Mouse (Mus musculus): ENCODE results near the gene Zranb3.

The Zranb3 gene

DNA sequence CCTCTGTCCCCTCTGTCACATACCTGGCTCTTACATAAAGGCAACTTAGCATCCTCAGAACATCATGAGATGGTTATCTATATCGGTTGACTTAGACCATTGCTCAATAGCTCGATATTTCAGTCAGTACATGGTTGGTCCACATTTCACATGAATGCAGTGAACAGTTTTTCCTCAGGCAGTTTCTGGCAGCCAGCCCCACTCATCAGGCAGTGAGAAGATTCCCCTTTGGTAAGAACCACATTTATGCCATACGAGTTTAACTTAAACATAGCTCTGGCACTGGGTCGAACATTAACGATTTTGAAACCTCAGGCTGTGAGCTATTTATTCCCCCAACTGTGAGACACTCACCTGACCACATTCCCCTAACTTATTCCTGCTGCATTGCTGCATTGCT lies 154.1 kb downstream of the Zranb3 start:
- in situ Hi-C loops (cut with MboI; ENCODE audit: unreplicated experiment in 2 of 2), result loop anchor here (25.0 kb wide), 1 partner anchor 189 kb away; no protein-coding TSS in a partner anchor

DNA sequence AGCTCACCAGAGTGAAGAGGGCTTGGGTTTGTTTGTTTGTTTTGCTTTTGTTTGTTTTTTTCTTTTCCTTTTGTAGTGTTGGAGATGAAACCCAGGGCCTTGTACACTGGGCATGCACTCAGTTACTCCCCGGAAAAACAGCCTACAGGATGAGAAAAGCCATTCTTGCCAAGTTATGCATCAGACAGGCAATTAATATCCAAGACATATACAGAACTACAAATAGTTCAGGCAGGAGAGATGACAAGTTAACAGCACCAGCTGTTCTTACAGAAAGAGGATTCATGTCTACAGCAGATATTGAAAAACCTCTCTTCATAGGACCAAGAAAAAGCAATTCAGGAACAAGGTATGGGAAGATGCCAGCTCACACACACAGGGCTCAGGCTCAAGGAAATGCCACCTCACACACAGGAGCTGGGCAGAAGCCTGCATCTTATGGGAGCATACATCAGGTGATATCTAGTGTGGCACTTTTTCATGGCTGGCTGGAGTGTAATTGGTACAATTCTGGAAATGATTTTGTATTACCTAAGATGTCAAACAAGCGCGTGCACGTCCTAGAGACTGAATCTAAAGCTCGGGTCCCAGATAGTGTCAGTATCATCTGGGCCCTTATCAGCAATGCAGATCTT lies 156.1 kb downstream of the Zranb3 start:
- in situ Hi-C loops (cut with MboI; ENCODE audit: unreplicated experiment in 2 of 2), result loop anchor here (25.0 kb wide), 1 partner anchor 191 kb away; no protein-coding TSS in a partner anchor

DNA sequence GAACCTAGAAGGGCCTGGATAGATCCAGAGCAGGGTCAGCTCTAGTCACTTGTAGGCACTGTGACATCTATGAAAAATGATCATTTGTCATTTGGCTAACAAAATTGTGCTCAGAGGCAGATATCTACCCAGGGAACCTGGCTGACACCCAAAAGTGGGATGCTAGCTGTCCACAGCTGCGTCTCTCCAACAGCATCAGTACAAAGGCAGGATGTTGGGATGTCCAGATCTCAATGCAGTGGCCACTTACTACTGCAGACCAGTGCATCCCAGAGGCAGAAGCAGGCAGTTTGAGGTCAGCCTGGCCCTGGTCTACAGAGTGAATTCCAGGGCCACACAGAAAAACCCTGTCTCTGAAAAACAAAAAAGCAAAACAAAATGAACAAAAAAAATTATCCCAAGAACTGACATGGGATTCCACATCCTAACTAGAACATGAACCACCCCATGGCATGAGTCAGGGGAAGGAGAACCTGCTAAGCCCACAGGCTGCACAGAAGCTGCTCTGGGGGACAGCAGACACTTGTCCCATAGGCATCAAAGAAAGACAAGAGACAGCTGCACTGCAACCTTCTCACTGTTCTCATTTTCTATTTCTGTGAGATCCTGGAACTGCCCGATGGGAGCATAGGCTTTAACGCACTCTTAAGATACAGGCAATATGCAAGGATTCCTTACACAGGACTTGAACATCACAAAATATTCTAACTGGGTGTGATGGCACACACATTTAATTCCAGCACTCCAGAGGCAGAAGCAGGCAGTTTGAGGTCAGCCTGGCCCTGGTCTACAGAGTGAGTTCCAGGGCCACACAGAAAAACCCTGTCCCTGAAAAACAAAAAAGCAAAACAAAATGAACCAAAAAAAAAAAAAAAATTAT lies 156.9 kb downstream of the Zranb3 start:
- in situ Hi-C loops (cut with MboI; ENCODE audit: unreplicated experiment in 2 of 2), result loop anchor here (25.0 kb wide), 1 partner anchor 191 kb away; no protein-coding TSS in a partner anchor

DNA sequence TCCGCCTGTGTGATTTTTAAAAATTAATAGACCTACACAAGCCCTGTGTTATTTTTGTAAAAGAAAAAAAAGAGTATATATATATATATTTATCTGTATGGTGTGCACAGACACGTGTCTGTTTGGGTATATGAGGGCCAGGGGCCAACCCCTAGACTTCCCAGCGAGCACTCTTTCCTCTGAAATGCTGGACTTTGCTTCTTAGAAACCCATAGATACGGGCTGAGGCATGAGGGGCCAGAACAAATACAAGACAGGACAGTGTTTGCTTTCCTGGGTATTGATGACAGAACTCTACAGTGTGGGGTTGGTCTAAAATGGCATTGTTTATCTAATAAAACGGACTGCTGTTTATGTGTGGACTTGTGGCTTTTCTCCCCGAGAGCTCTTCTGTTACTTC lies 159.3 kb downstream of the Zranb3 start:
- in situ Hi-C loops (cut with MboI; ENCODE audit: unreplicated experiment in 2 of 2), result loop anchor here (25.0 kb wide), 1 partner anchor 194 kb away; no protein-coding TSS in a partner anchor

DNA sequence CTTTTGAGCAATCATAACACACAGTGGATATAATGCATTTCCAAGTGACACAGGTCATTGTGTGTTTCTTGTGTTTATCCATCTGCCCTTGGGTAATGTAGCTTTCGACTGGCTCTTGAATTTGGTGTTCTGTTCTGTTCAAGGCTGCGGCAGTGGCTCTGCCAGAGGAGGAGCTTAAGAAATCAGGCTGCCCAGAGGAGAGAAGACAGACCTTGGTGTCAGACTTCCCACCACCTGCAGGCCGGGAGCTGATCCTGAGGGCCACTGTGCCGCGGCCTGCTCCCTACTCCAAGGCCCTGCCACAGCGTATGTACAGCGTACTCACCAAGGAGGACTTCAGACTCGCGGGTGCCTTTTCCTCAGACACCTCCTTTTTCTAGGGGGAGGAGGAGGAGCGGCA lies 160.6 kb downstream of the Zranb3 start:
- in situ Hi-C loops (cut with MboI; ENCODE audit: unreplicated experiment in 2 of 2), result loop anchor here (25.0 kb wide), 1 partner anchor 195 kb away; no protein-coding TSS in a partner anchor

DNA sequence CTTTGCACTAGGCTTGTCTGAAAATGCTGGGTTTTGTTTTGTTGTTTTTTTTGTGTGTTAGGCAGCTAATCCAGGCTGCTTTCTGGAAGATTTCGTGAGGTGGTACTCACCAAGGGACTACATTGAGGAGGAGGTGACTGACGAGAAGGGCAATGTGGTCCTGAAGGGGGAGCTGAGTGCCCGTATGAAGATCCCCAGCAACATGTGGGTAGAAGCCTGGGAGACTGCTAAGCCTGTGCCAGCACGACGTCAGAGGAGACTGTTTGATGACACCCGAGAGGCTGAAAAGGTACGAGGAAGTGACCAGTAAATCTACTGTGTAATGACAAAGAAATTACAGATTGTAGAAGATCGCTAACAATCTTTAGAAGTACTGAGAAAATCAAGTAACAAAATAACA lies 165.6 kb downstream of the Zranb3 start:
- in situ Hi-C loops (cut with MboI; ENCODE audit: unreplicated experiment in 2 of 2), result loop anchor here (25.0 kb wide), 1 partner anchor 200 kb away; no protein-coding TSS in a partner anchor

DNA sequence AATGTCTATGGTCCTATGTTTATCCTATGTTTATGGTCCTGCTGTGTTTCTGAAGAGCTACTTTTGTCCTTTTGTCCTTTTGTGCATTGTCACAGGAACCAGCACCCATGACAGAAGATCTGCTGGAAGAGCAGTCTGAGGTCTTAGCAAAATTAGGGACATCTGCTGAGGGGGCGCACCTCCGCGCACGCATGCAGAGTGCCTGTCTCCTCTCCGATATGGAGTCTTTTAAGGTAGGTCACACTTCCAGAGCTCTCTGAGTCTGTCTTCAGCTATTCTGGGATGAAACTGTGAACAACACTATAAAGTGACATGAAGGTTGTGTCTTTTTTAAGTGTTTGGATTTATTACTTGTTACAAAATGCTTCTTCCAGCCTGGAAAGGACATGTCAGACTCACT lies 168.5 kb downstream of the Zranb3 start:
- in situ Hi-C loops (cut with MboI; ENCODE audit: unreplicated experiment in 2 of 2), result loop anchor here (25.0 kb wide), 1 partner anchor 203 kb away; no protein-coding TSS in a partner anchor

DNA sequence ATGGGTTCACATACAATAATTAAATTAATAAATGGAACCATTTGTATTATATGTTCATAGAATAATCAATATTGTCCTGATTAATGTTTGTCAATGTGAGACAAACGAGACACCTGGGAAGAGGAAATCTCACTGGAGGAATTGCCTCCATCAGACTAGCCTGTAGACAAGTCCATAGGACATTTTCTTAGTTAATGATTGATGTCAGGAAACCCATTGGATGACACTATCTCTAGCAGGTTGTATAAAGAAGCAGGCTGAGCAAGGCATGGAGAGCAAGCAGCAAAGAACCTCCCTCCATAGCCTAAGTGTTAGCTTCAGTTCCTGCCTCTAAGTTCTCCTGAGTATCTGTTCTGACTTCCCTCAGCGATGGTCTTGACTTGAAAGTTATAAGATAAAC lies 169.4 kb downstream of the Zranb3 start:
- in situ Hi-C loops (cut with MboI; ENCODE audit: unreplicated experiment in 2 of 2), result loop anchor here (25.0 kb wide), 1 partner anchor 204 kb away; no protein-coding TSS in a partner anchor

DNA sequence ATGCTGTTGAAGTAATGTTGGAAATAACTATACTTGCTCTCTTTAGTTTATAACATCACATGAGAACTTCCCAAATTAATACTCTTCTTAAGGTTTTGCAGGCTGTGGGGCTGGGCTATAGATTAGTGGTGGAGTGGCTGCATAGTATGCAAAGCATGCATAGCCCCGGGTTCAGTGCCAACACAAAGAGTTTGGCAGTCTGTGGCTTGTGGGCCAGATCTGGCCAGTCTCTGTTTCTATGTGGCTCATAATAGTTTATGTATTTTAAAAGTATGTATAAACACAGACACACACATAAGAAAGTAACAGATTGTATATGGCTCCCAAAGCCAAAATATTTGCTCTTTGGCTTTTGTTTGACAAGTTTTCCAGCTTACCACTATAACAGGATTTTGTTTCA lies 187.0 kb downstream of the Zranb3 start:
- in situ Hi-C loops (cut with MboI; ENCODE audit: unreplicated experiment in 2 of 2), result loop anchor here in 1 of 2 experiments (5.0 kb wide), 1 partner anchor 89 kb away; no protein-coding TSS in a partner anchor

DNA sequence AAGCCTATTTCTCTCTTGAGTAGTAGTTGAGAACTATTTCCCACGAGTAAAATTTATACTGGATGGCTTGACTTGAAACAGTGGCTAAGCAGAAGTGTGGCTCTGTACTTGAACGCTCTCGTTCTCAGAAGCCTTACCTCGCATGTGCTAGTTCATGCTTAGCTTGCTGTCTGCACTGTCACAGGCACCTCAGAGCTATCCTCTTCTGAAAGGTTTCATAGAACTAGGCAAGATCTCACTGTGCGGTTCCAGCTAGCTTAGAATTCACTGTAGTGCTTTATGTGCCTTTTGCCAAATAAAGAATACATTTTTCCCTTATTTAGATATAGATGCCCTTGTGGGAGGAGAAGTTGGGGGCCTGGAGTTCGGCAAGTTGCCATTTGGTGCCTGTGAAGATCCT lies 187.5 kb downstream of the Zranb3 start:
- in situ Hi-C loops (cut with MboI; ENCODE audit: unreplicated experiment in 2 of 2), result loop anchor here in 1 of 2 experiments (5.0 kb wide), 1 partner anchor 88 kb away; no protein-coding TSS in a partner anchor

DNA sequence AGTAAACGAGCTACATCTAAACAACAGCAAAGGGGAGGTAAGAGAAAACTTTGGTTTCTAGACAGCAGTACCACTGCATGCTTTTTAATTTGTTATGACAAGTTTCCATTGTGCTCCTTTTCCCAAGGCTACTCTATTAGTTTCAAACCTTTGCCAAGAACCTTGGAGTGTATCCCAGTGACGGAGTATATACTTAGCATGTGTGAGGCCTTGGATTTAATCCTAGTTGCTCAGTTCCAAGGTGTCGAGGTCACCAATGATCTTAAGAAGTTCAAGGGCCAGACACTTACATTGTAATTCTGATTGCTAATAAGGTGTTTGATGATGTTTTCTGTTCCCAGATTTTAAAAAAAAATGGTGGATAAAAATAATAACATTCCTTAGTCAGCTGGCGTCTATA lies 189.7 kb downstream of the Zranb3 start:
- in situ Hi-C loops (cut with MboI; ENCODE audit: unreplicated experiment in 2 of 2), result no loop called here

DNA sequence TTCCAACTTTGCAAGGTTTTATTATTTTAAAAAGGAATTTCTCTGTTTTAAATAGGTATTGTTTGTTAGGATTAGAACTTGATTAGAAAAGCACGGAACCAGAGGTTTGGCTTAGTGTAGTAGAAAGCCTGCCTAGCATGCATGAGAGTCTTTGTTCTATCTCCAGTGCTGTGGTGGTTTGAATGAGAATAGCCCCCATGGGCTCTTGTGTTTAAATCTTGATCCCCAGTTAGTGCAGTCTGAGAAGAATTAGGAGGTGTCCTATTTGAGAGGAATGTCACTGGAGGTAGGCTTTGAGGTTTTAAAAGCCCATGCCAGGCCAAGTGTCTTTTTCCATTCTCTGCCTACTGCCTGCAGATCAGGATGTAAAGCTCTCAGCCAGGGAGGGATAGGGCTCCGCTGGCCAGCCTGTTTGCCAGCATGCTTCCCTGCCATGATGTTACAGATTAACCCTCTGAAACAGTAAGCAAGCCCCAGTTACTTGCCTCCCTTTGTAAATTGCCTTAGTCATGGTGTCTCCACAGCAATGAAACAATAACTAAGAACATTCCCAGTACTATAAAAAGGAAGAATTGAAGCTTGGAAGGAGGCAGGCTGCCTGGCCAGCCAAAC lies 198.0 kb downstream of the Zranb3 start:
- in situ Hi-C loops (cut with MboI; ENCODE audit: unreplicated experiment in 2 of 2), result no loop called here

All from v-Abl transformed pro-B cells (cell line).